8 mouse cellular contexts compared by ENCODE assay signal in the genomic region with DNA sequence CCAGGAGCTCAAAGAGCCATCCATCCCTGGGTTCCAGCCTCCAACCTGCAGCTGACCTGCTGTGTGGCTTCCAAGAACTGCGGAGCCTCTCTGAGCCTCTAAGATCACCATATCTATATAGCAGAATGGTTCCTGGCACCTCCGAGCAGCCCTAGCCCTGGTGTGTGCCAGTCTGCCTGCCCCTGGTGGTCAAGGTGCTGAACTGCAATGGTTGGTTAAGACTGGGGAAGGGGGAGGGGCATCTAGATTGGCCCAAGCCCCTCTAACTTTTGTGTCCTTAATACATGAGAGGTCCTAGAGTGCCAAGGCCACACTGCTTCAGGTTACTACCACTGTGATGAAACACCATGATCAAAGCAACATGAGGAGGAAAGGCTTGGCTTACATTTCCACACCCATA. TPM values are rescaled to one million over a fixed set of nuclear protein-coding genes. Genes with fewer than 3 reads are reported as not detected.
A peak's percentile ranks its signal among the peaks of the same experiment; 100 is the strongest.
DNase-seq lines count a peak whose midpoint lies in the region; ATAC-seq and TF ChIP-seq lines count a peak whose summit lies in the region.

No protein-coding gene starts in this region.

- H3K27me3 ChIP-seq in forebrain, embryonic 11.5 days (ENCODE audit: control insufficient read depth, insufficient read depth, low read length) = no peaks in the 10 kb centered on the region
- H3K27me3 ChIP-seq in forebrain, embryonic 12.5 days = peaks cover 38% of the 10 kb centered on the region
- H3K27me3 ChIP-seq in testis, adult 2 months (ENCODE audit: control insufficient read depth, insufficient read depth, low read length) = no peaks in the 10 kb centered on the region
- no peaks in the 10 kb centered on the region for H3K27me3 ChIP-seq in liver, embryonic 12.5 days (replicated peaks)

- no peak overlapping the region for H3K27ac ChIP-seq in forebrain, embryonic 11.5 days (ENCODE audit: low read depth, low read length)
- no peak overlapping the region for H3K27ac ChIP-seq in forebrain, embryonic 12.5 days
- H3K27ac ChIP-seq in testis, adult 2 months (ENCODE audit: control insufficient read depth, insufficient read depth, low read depth, low read length) = no peak overlapping the region
- H3K27ac ChIP-seq in liver, embryonic 12.5 days = 0 out of 2 replicates have a peak overlapping the region, but pooled peaks have one; percentile 27

- H3K9me3 ChIP-seq in forebrain, embryonic 11.5 days (ENCODE audit: control insufficient read depth, low read length) = no peaks in the 10 kb centered on the region
- no peaks in the 10 kb centered on the region for H3K9me3 ChIP-seq in forebrain, embryonic 12.5 days
- no peaks in the 10 kb centered on the region for H3K9me3 ChIP-seq in liver, embryonic 12.5 days (replicated peaks)

- no peaks in the 10 kb centered on the region for H3K36me3 ChIP-seq in forebrain, embryonic 11.5 days (ENCODE audit: control insufficient read depth, insufficient read depth, low read length)
- no peaks in the 10 kb centered on the region for H3K36me3 ChIP-seq in forebrain, embryonic 12.5 days (replicated peaks)
- H3K36me3 ChIP-seq in testis, adult 2 months (ENCODE audit: control insufficient read depth, insufficient read depth, low read length) = no peaks in the 10 kb centered on the region
- peaks cover 29% of the 10 kb centered on the region for H3K36me3 ChIP-seq in liver, embryonic 12.5 days

- 60% methylated on average over 2 of the region's 2 CpGs for WGBS in forebrain, embryonic 11.5 days
- WGBS in forebrain, embryonic 12.5 days = 64% methylated on average over 2 of the region's 2 CpGs
- 29% methylated on average over 2 of the region's 2 CpGs for WGBS in liver, embryonic 12.5 days (ENCODE audit: insufficient replicate concordance)

- intact Hi-C loops in left cerebral cortex, postnatal 36 days (cut with DNase I) = no loop called here

- peak; percentile 77; the same call in 1 of the 2 replicates for TF ChIP-seq CTCF in testis, adult 2 months (IDR thresholded peaks at IDR 0.05; ENCODE audit: control insufficient read depth, insufficient read depth, insufficient replicate concordance, low read depth, low read length)

- no peak overlapping the region for H3K4me3 ChIP-seq in forebrain, embryonic 11.5 days (ENCODE audit: low read depth, low read length)
- H3K4me3 ChIP-seq in forebrain, embryonic 12.5 days (replicated peaks) = no peak overlapping the region
- no peak overlapping the region for H3K4me3 ChIP-seq in testis, adult 2 months (ENCODE audit: control insufficient read depth, low read depth, low read length)
- no peak overlapping the region for H3K4me3 ChIP-seq in liver, embryonic 12.5 days

- peak; percentile 68 for DNase-seq in forebrain, embryonic 11.5 days (ENCODE audit: low spot score)
- DNase-seq in testis, postnatal 14 days (ENCODE audit: low spot score) = no peak
- DNase-seq in right cerebral cortex, postnatal 25 days = no peak
- DNase-seq in cerebellum, postnatal 4 days (ENCODE audit: low spot score in 2 of 2) = no peak
- no peak for DNase-seq in left cerebral cortex, postnatal 36 days (ENCODE audit: low spot score in 2 of 2)

- no peaks in the 10 kb centered on the region for H3K4me1 ChIP-seq in forebrain, embryonic 11.5 days (replicated peaks; ENCODE audit: control insufficient read depth, insufficient read depth, low read length)
- peaks cover 2% of the 10 kb centered on the region for H3K4me1 ChIP-seq in forebrain, embryonic 12.5 days
- no peaks in the 10 kb centered on the region for H3K4me1 ChIP-seq in testis, adult 2 months (ENCODE audit: control insufficient read depth, insufficient read depth, low read length)
- H3K4me1 ChIP-seq in liver, embryonic 12.5 days = peaks cover 20% of the 10 kb centered on the region

- no peak overlapping the region for H3K9ac ChIP-seq in forebrain, embryonic 11.5 days (ENCODE audit: low read length)
- H3K9ac ChIP-seq in forebrain, embryonic 12.5 days = no peak overlapping the region
- H3K9ac ChIP-seq in liver, embryonic 12.5 days = no peak overlapping the region

- ATAC-seq in forebrain, embryonic 11.5 days (replicated peaks; ENCODE audit: low FRiP score) = no peak
- ATAC-seq in forebrain, embryonic 12.5 days (ENCODE audit: low FRiP score) = no peak
- peak; percentile 62 for ATAC-seq in liver, embryonic 12.5 days

- TF ChIP-seq POLR2A in testis, adult 2 months (IDR thresholded peaks at IDR 0.05; ENCODE audit: control insufficient read depth, low read depth, low read length) = no peak

- no peak overlapping the region for H3K4me2 ChIP-seq in forebrain, embryonic 11.5 days (ENCODE audit: low read depth, low read length, severe bottlenecking)
- H3K4me2 ChIP-seq in forebrain, embryonic 12.5 days = no peak overlapping the region
- peak overlapping the region; percentile 22 for H3K4me2 ChIP-seq in liver, embryonic 12.5 days

RNA-seq across cellular contexts. Expression of a gene that starts 33.2 kb away (rescaled TPM):
- 5.4 and 6.7 TPM in 2 replicates for polyA plus RNA-seq in forebrain, embryonic 11.5 days (2014; fragmentation: Nextera tagmentation; extraction: Ambion mirVana)
- polyA plus RNA-seq in forebrain, embryonic 12.5 days (2016; fragmentation: Nextera tagmentation; extraction: Ambion mirVana) = 6.2 and 6.5 TPM in 2 replicates
- 3.7 and 4.9 TPM in 2 replicates for polyA plus RNA-seq in testis, adult 2 months (2012; rRNA removed)
- 15.5 and 18.3 TPM in 2 replicates for polyA plus RNA-seq in liver, embryonic 12.5 days (2016; fragmentation: Nextera tagmentation; extraction: Ambion mirVana)
- 1 to 10 TPM; 1.7 to 3.4 TPM for total RNA-seq in left cerebral cortex, postnatal 36 days (2021)
